Mouse (Mus musculus): ENCODE measurements around the gene 4930562C15Rik. TPM values are rescaled to one million over a fixed set of nuclear protein-coding genes. Genes with fewer than 3 reads are reported as not detected.

Gene 4930562C15Rik
- polyA plus RNA-seq, 1 experiment from 2014 or later: 0.26 TPM

Other genes with a start within 250 kb of the 4930562C15Rik start
- gene Glis2, start 240.7 kb upstream of the 4930562C15Rik start, polyA plus RNA-seq (2015; fragmentation: Nextera tagmentation; extraction: Ambion mirVana): 17.7 and 17.9 TPM in 2 replicates
- gene Pam16, start 210.4 kb upstream of the 4930562C15Rik start, polyA plus RNA-seq (2015; fragmentation: Nextera tagmentation; extraction: Ambion mirVana): 118 and 125 TPM in 2 replicates
- 14.7 and 20.7 TPM in 2 replicates for gene Vasn, start 195.5 kb upstream of the 4930562C15Rik start, polyA plus RNA-seq (2015; fragmentation: Nextera tagmentation; extraction: Ambion mirVana)
- 78.3 and 79.6 TPM in 2 replicates for gene Dnaja3, start 195.4 kb upstream of the 4930562C15Rik start, polyA plus RNA-seq (2015; fragmentation: Nextera tagmentation; extraction: Ambion mirVana)
- gene Coro7, start 155.6 kb upstream of the 4930562C15Rik start, polyA plus RNA-seq (2015; fragmentation: Nextera tagmentation; extraction: Ambion mirVana): 11.2 and 15.8 TPM in 2 replicates
- 25.2 and 34.3 TPM in 2 replicates for gene Nmral1, start 116.1 kb upstream of the 4930562C15Rik start, polyA plus RNA-seq (2015; fragmentation: Nextera tagmentation; extraction: Ambion mirVana)
- gene Hmox2, start 109.1 kb upstream of the 4930562C15Rik start, polyA plus RNA-seq (2015; fragmentation: Nextera tagmentation; extraction: Ambion mirVana): 81.0 and 91.2 TPM in 2 replicates
- gene Cdip1, start 45.1 kb upstream of the 4930562C15Rik start, polyA plus RNA-seq (2015; fragmentation: Nextera tagmentation; extraction: Ambion mirVana): 114 and 122 TPM in 2 replicates
- 24.7 and 29.7 TPM in 2 replicates for gene Ubald1, start 44.9 kb downstream of the 4930562C15Rik start, polyA plus RNA-seq (2015; fragmentation: Nextera tagmentation; extraction: Ambion mirVana)
- gene Mgrn1, start 50.8 kb downstream of the 4930562C15Rik start, polyA plus RNA-seq (2015; fragmentation: Nextera tagmentation; extraction: Ambion mirVana): 101 and 112 TPM in 2 replicates
- gene Nudt16l1, start 103.3 kb downstream of the 4930562C15Rik start, polyA plus RNA-seq (2015; fragmentation: Nextera tagmentation; extraction: Ambion mirVana): 97.4 and 122 TPM in 2 replicates
- gene Anks3, start 128.8 kb downstream of the 4930562C15Rik start, polyA plus RNA-seq (2015; fragmentation: Nextera tagmentation; extraction: Ambion mirVana): 29.4 and 41.2 TPM in 2 replicates
- gene Sept12, start 162.4 kb downstream of the 4930562C15Rik start, polyA plus RNA-seq (2015; fragmentation: Nextera tagmentation; extraction: Ambion mirVana): not detected in 2 replicates
- gene Smim22, start 171.9 kb downstream of the 4930562C15Rik start, polyA plus RNA-seq (2015; fragmentation: Nextera tagmentation; extraction: Ambion mirVana): 3.3 and 5.9 TPM in 2 replicates
- 46.9 and 57.0 TPM in 2 replicates for gene Rogdi, start 178.1 kb downstream of the 4930562C15Rik start, polyA plus RNA-seq (2015; fragmentation: Nextera tagmentation; extraction: Ambion mirVana)
- 78.8 and 93.9 TPM in 2 replicates for gene Glyr1, start 214.4 kb downstream of the 4930562C15Rik start, polyA plus RNA-seq (2015; fragmentation: Nextera tagmentation; extraction: Ambion mirVana)
- 11.8 and 15.7 TPM in 2 replicates for gene Ubn1, start 214.6 kb downstream of the 4930562C15Rik start, polyA plus RNA-seq (2015; fragmentation: Nextera tagmentation; extraction: Ambion mirVana)

Data from heart, embryonic 15.5 days (tissue).